Mouse (Mus musculus) brown adipose tissue, adult 24 weeks (tissue): ENCODE results near the gene Grk2. TPM values are rescaled to one million over a fixed set of nuclear protein-coding genes. Genes with fewer than 3 reads are reported as not detected.

Experiments
- H3K27ac ChIP-seq: fragments of 200-500 bp; replicated peaks from 2 replicates; pipeline ENCODE4 v1.5.1; 2012; ENCODE audit warnings: low read depth, mild to moderate bottlenecking, low read length
- H3K4me1 ChIP-seq: fragments of 200-500 bp; 2 replicates; pipeline ENCODE4 v1.6.1; 2012; ENCODE audit warnings: low read length, mixed read lengths; ENCODE audit not compliant: control insufficient read depth, insufficient read depth, insufficient read length
- H3K4me3 ChIP-seq: fragments of 200-500 bp; 2 replicates; pipeline ENCODE4 v1.5.1; 2012; ENCODE audit warnings: low read depth, mild to moderate bottlenecking, low read length, moderate library complexity; ENCODE audit not compliant: insufficient read depth
- polyA plus RNA-seq: library from polyadenylated mRNA; stranded (reverse); fragments of >200 nt; gene quantifications from 2 replicates; pipeline ENCODE4 v1.2.4, GENCODE M21; 2012; ENCODE audit not compliant: missing spikeins, insufficient read depth, insufficient read length

Grk2 gene
- 30.7 and 35.9 TPM in 2 replicates for polyA plus RNA-seq

DNA sequence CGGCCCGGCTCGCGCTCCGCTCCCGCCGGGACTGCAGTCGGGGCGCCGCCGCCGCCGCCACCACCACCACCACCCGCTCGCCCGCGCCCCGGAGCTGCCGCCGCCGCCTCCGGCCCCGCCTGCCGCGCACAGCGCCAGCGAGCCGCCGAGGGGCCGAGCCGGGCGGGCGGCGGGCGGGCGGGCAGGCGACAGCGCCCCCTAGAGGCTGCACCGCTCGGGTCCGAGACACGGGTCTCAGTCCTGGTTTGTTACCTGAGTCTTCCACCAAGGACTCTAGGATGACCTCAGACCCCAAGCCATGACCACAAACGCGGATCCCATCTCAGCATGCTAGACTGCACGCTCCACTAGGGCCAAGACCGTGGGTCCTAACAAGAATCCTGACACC lies at the start of gene Grk2:
Gene Grk2 (minus strand): TSS at position 33 of the 388 bp plus-strand sequence.
- Histone ChIP-seq H3K4me3 (peak within 1 kb of the TSS; percentile 84), H3K4me1 (peaks cover 33% of the 10 kb centered on the region), H3K27ac (peak within 1 kb of the TSS; percentile 73)

GRCm38 (mm10) chr19:4349455-4349854 lies 43.4 kb upstream of the Grk2 start:
- Histone ChIP-seq H3K4me1 (no peaks in the 10 kb centered on the region), H3K4me3 (no peak overlapping the region), H3K27ac (no peak overlapping the region)

GRCm38 (mm10) chr19:4346479-4346878 lies 40.5 kb upstream of the Grk2 start:
- no peak overlapping the region for H3K27ac ChIP-seq
- H3K4me3 ChIP-seq = no peak overlapping the region
- no peaks in the 10 kb centered on the region for H3K4me1 ChIP-seq

DNA sequence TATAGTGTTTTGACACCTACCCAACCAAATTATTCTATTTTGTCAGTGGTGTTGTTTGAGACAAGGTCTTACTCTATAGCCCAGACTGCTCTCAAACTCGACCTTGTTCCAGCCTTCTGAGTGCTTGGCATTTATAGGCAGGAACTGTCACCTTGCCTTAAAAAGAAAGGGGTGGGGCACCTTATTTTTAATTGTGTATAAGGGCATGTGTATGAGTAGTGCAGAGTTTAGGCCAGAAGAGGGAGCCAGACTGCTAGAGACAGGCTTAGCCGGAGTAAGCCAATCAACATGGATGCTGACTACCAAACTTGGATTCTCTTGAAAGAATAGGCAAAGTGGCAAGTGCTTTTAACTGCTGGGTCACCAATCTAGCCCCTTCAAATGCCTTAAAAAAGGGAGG lies 32.1 kb upstream of the Grk2 start:
- H3K27ac ChIP-seq = no peak overlapping the region
- no peak overlapping the region for H3K4me3 ChIP-seq
- no peaks in the 10 kb centered on the region for H3K4me1 ChIP-seq

DNA sequence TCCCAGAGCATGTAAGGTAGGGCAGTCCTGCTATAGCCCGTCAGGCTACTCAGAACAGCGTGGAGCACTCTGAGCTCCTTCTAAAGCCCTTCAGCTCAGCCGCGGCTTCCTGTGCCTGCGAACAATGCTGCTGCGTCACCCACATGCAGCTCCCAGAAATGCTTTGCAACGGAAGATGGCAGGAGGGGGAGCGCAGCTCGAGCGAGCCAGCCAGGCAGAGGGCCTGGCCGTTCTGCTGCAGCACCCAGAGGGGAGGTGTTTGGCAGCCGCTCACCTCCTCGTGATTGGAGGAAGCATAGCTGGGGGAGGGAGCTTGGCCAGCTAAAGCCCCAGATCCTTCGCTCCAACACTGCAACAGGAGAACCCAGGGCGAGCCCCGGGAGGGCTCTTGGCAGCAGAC lies 27.8 kb upstream of the Grk2 start:
- peak overlapping the region; percentile 91 for H3K27ac ChIP-seq
- H3K4me1 ChIP-seq = 0 out of 2 replicates have a peak, but pooled peaks cover 7% of the 10 kb centered on the region
- peak overlapping the region; percentile 69 for H3K4me3 ChIP-seq

- peak overlapping the region; percentile 91 for H3K27ac ChIP-seq
- 0 out of 2 replicates have a peak, but pooled peaks cover 7% of the 10 kb centered on the region for H3K4me1 ChIP-seq
- peak overlapping the region; percentile 69 for H3K4me3 ChIP-seq
Observed at GRCm38 (mm10) chr19:4333100-4333775, 27.2 kb upstream of the Grk2 start.

DNA sequence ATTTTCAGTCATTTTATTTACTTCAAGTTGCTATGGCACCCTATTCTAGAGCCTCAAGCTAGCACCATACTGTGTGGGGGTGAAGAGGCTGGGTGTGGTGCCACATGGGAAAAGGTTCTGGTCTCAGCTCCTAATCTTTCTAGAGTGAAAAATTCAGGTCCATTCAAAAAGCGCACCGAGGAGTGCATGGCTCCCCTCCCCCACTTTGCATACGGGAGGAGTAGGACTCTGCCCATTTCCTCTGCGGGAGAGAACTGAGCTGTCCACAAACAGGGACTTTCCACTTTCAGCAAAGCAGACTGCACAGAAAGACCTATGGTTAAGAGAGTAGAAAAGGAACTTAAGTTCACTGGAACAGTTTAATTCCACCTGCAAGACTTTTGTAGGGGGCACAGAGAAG lies 26.6 kb upstream of the Grk2 start:
- Histone ChIP-seq H3K4me1 (0 out of 2 replicates have a peak, but pooled peaks cover 7% of the 10 kb centered on the region), H3K27ac (peak overlapping the region; percentile 91), H3K4me3 (peak overlapping the region; percentile 69)

DNA sequence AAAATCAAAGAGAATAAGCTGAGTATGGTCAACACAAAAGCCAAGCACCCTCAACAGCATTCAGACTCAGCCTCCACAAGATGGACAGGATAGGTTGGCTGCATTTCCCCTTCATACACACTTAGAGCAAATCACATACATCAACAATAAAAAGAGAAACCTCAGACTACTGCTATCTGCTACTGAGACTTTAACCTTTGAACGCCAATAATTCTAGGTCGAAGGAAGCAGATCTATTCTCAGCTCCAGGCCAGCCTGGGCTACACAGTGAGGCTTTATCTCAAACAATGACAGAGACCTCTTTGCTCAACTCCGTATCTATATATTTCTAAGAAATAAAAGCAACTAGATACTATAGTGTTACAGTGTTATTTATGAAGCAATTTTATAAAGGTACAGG lies 25.3 kb upstream of the Grk2 start:
- Histone ChIP-seq H3K4me1 (0 out of 2 replicates have a peak, but pooled peaks cover 7% of the 10 kb centered on the region), H3K27ac (no peak overlapping the region), H3K4me3 (no peak overlapping the region)

- Histone ChIP-seq H3K4me3 (no peak overlapping the region), H3K4me1 (0 out of 2 replicates have a peak, but pooled peaks cover 7% of the 10 kb centered on the region), H3K27ac (no peak overlapping the region)
Observed at GRCm38 (mm10) chr19:4330603-4331002, 24.6 kb upstream of the Grk2 start.

- H3K27ac ChIP-seq = no peak overlapping the region
Observed at GRCm38 (mm10) chr19:4328737-4329304, 22.8 kb upstream of the Grk2 start.

GRCm38 (mm10) chr19:4326881-4327280 lies 20.9 kb upstream of the Grk2 start:
- 0 out of 2 replicates have a peak, but pooled peaks cover 5% of the 10 kb centered on the region for H3K4me1 ChIP-seq
- H3K4me3 ChIP-seq = no peak overlapping the region
- H3K27ac ChIP-seq = no peak overlapping the region

More at GRCm38 (mm10) chr19:4328737-4329304, 22.8 kb upstream of the Grk2 start:
- Histone ChIP-seq H3K4me1 (0 out of 2 replicates have a peak, but pooled peaks cover 7% of the 10 kb centered on the region), H3K4me3 (no peak overlapping the region)

GRCm38 (mm10) chr19:4326106-4326505 lies 20.1 kb upstream of the Grk2 start:
- H3K27ac ChIP-seq = no peak overlapping the region
- H3K4me3 ChIP-seq = no peak overlapping the region
- H3K4me1 ChIP-seq = 0 out of 2 replicates have a peak, but pooled peaks cover 3% of the 10 kb centered on the region

DNA sequence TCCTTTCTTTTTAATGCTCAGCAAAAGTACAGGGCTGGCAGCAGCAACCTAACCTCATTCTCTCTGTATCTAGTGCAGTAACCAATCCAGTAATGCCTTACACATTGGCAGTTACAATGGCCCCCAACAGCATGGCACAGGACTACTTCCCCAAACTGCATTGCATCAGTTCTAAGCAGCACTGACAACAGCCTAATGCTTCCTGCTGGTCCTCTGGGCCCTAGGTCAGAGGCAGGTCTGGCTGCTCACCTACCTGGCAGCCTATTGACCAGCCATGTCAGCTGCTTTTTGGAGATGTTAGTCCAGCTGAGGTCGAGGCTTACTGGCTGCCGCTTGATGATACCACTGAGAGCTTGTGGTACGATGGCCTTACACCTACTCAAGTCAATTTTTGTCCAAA lies 16.1 kb upstream of the Grk2 start:
- Histone ChIP-seq H3K4me3 (no peak overlapping the region), H3K4me1 (no peaks in the 10 kb centered on the region), H3K27ac (no peak overlapping the region)

GRCm38 (mm10) chr19:4321622-4322021 lies 15.6 kb upstream of the Grk2 start:
- Histone ChIP-seq H3K27ac (no peak overlapping the region), H3K4me1 (no peaks in the 10 kb centered on the region), H3K4me3 (no peak overlapping the region)

GRCm38 (mm10) chr19:4319272-4319671 lies 13.2 kb upstream of the Grk2 start:
- no peak overlapping the region for H3K4me3 ChIP-seq
- H3K4me1 ChIP-seq = no peaks in the 10 kb centered on the region
- no peak overlapping the region for H3K27ac ChIP-seq

GRCm38 (mm10) chr19:4317181-4317580 lies 11.2 kb upstream of the Grk2 start:
- no peak overlapping the region for H3K4me3 ChIP-seq
- no peak overlapping the region for H3K27ac ChIP-seq
- no peaks in the 10 kb centered on the region for H3K4me1 ChIP-seq
